Mouse (Mus musculus): ENCODE data around the gene Emc6. TPM values are rescaled to one million over a fixed set of nuclear protein-coding genes. Genes with fewer than 3 reads are reported as not detected.

The Emc6 gene
- total RNA-seq, 2 experiments from 2014 or later = 27.2 to 31.8 TPM

DNA sequence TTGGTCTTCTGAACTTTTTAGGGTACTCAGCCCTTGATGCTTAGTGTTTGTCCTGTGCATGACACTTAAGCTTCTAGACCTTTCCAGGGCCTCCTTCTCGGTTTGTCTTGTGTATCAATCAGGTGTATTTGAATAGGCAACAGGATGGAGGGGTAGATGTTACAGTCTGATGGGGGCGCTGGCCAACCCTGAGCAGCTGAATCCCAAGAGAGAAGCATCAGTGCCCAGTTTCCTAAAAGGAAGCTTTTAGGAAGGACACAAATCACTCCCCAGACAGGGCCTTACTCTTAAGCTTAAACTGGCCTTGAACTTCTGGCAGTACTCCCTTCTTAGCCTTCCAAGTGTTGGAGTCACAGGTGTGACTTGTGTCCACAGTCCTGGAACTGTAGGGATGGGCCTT is 1.1 kb upstream of the Emc6 start:
- no peak for ATAC-seq (replicated peaks; ENCODE audit: low FRiP score, poor library complexity, severe bottlenecking)

DNA sequence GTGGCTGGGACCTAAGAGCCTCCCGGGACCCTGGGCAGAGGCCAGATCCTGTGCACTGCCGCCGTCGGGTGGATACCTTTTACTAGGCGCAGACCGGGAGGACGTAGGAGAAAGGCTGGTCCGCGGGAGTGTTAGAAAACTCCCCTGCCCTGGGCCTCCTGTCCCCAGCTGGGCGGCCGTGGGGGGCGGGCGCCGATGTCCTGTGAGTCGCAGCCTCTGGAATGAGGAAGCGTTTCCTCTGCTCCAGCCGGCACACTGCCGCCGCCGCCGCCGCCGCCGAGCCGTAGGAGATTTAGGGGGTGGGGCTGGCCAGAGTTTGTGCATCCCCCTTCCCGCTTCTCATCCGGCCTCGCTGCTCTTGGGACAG is 655 bp upstream of the Emc6 start:
- peak; percentile 48 for ATAC-seq (replicated peaks; ENCODE audit: low FRiP score, poor library complexity, severe bottlenecking)

DNA sequence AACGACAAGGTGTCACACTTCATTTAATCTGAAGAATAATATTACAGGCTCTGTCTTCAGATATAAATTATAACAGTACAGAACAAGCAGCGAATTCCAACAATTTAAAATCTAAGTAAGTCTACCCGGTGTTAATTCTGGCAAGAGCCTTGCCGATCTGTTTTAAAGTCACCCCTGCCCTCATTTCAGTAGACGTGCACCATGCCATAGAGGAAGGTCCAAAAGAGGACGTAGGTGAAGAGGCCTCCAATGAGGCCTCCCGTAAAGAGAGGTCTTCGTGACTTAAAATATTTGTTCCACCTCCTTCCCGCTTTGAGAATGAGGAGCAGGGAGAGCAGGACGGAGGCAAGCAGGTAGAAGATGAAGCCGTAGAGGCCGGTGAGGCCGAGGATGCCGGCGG is 651 bp downstream of the Emc6 start:
- ATAC-seq (replicated peaks; ENCODE audit: low FRiP score, poor library complexity, severe bottlenecking) = no peak

DNA sequence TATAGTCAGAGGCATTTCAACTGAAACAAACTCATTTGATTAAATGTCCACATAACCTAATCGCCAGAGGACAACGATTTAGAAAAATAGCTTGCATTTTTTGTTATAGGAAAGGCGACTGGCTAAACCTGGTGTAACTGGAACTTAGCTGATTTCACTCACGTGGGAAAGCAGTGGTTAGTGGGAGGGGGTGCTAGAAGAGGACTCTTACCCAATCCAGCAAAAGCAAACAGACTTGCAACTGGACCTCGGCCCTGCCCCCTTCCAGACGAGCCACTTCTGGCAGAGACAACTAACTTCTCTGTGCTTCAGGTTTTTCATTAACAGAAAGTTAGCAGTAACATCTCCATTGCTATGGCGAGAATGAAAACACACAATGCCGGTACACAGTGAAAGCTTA is 1.2 kb downstream of the Emc6 start:
- ATAC-seq (replicated peaks; ENCODE audit: low FRiP score, poor library complexity, severe bottlenecking) = no peak

DNA sequence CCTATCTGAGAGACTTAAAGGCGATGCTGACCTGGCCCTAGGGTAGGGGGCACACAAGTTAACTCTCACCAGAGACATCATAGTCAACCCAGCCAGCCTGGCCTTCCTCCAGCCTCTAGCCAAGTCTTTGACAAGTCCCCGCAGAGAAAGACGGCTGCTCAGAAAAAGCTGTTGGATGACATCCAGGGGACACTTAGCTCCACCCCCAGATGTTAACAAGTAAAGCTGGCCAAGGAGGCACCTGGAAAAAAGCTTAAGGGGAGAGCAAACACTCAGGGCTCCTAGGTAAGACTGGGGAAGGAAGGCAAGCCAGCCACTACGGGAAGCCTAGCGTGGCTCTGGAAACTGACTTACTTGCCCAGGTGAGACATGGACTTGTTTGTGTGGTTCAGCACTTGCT is 4.7 kb downstream of the Emc6 start:
- ATAC-seq (replicated peaks; ENCODE audit: low FRiP score, poor library complexity, severe bottlenecking) = no peak

DNA sequence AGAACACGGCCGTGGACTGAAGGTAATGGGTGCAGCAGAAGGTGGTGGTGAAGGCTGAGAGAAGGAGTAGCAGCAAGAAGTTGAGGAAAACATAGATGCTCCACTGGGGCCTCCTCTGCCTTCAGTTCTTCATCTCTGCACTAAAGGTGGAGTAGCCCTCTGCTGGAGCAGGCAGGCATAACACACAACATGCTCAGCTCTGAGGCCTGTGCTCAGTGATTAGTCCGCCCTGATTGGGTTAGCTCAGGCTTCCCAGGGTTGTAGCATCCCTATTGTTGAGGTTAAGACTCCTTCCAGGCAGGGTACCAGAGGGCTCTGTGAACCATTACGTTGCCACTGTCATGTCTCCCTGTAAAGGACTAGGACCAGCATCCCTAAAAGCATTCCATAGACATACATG is 7.6 kb downstream of the Emc6 start:
- peak; percentile 69 for ATAC-seq (replicated peaks; ENCODE audit: low FRiP score, poor library complexity, severe bottlenecking)

DNA sequence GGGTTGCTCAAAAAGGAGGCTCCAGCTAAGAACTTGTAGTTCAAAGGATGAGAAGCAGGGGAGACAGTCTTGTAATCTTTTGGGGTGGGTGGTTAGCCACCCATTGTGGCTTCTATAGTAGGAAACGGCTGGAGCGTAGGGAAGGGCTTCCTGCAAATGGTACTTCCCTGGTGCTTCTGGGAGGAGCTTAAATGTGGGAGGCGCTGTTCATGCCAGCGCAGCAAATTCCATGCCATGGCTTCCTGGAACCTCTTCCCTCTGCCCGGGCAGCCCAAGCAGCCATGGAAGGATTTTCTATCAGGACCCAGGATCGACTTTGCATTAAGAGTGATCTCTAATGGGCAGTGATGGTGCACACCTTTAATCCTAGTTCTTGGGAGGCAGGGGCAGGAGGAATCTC is 8.3 kb downstream of the Emc6 start:
- ATAC-seq (replicated peaks; ENCODE audit: low FRiP score, poor library complexity, severe bottlenecking) = no peak

DNA sequence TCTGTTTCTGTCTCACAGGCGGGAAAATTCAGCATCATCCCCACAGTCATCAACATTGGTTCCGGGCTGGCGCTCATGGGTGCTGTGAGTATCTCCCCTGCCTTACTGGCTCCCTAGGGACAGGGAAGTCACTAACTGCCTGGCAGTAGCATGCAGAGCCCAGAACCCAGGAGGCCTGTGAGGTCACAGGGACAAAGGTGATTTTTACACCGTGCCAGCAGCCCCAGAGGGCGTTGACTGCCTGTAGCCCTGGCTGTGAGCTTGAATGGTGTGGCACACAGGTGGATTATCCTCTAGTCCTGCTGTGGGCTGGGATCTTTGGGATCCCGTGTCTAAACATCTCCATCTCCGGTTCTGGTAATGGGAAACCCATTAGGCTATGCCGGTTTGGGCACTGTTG is 8.8 kb downstream of the Emc6 start:
- ATAC-seq (replicated peaks; ENCODE audit: low FRiP score, poor library complexity, severe bottlenecking) = no peak

DNA sequence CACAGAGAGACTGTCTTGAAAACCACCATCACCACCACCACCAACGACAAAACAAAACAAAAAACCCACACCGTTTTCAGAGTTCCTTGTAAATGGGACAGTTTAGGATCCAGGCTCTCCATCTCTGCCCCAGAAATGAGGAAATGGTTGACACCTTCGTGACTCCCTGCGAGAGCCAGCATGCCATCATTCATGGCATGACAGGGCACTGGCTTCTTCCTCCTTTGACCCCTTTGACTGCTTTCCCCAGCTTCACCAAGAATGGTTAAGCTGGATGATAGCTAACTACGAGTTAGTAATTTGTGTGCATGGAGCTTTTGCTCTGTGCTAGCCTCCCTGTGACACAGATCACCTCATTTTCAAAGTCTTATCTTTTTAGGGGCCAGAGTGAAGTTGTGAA is 14.6 kb downstream of the Emc6 start:
- no peak for ATAC-seq (replicated peaks; ENCODE audit: low FRiP score, poor library complexity, severe bottlenecking)

DNA sequence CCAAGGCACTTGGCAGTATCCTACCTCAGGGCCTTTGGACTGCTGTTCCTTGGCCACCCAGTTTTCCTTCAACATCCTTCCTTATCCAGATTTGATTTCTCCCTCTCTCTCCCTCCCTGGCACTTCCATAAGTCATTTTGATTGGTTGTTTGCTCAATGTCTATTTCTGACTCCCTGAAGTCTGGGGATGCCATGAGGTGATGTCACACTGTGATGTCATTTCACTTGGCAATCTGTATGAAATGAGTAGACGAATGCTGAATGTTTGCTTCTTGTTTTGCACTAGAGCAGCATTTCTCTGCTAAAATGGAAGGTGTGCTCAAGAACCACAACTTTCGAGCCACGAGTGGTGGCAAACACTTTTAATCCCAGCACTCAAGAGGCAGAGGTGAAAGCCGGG is 15.2 kb downstream of the Emc6 start:
- ATAC-seq (replicated peaks; ENCODE audit: low FRiP score, poor library complexity, severe bottlenecking) = no peak

DNA sequence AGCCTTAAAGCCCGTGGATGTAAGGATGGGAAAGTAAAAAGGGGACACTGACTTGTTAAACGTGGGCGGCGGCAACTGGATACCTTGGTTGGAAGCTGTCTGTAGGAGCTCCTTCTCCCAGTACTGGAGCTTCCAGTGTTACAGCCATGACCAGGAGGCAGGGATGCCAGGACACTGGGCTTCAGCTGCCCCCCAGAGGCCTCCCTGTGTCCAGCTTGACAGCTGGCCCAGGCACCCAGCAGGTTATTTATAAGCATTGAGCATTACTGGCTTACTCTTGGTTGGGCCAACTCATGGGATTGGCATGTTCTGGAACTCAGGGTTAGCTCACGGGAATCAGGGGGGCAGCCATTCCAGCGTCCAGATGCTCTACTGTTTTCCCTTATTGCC is 16.0 kb downstream of the Emc6 start:
- no peak for ATAC-seq (replicated peaks; ENCODE audit: low FRiP score, poor library complexity, severe bottlenecking)

DNA sequence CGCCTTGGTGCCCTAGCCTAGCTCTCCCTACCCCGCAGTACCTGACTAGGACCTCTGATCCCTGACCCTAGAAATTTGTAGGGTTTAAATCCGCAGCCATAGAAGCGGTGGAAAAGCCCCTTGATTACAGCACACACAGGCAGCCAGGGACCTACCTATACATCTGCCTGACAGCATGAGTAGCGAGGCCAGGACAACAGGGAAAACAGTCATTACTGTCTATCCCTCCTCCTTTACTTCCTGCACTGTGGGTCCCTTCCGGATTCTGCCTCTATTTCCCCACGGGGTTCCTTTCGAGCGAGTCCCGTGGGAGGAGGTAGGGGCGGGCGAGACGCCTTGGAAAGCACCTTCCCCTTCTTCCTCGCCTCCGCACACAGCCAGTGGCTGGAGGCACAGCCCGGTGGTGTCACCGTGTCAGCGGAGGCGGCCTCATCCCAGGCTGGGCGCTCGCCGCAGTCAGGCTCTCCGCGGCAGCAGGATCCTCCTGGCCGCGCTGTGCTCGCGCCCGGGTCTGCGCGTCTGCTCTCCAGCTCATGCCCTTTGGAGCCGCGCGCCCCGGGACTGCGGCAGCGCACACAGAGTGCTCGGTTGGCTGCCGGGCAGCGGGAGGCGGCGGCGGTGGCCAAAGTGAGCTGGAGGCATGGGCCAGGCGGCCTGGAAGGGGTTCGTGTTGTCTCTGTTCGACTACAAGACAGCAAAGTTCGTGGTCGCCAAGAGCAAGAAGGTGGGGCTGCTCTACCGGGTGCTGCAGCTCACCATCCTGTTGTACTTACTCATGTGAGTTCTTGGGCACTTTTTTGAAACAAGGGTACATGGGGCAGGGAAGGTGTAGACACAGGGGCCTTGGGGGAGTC is 16.7 kb downstream of the Emc6 start, which contains the start of gene P2rx5:
Gene P2rx5 (plus strand): TSS at position 465 of the 854 bp plus-strand sequence.
- ATAC-seq (replicated peaks; ENCODE audit: low FRiP score, poor library complexity, severe bottlenecking) = no peak

DNA sequence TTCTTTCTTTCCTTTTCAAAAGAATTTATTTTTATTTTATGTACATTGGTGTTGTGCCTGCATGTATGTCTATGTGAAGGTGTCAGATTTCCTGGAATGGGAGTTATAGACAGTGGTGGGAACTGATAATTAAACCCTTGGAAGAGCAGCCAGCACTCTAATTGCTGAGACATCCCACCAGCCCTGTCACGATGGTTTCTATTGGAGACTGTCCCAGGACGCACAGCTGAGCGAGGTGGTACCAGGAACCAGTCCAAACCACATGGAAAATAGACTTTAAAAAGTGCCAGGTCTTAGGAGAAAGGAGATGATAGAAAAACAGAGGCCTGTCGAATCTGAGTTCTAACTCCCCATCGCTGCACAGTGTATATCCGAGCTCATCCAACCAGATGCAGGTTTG is 21.8 kb downstream of the Emc6 start:
- no peak for ATAC-seq (replicated peaks; ENCODE audit: low FRiP score, poor library complexity, severe bottlenecking)

DNA sequence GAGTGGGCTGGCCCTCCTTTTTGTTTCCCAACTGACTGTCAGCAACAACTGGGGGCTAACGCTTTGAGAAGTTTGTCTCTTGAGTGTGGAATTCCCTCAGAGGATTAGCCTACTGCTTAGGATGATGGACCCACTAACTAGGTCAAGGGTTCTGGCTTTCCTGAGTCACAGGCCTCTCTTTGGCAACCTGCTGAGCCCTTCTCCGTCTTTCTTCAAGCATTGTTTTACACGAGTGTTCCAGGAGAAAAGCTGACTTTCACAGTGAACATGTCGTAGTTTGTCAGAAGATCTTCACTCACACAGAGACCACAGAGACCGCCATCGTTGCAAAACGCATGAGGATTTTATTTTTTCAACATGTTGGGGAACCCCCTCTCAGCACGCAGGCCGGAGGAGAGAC is 28.6 kb downstream of the Emc6 start:
- no peak for ATAC-seq (replicated peaks; ENCODE audit: low FRiP score, poor library complexity, severe bottlenecking)

DNA sequence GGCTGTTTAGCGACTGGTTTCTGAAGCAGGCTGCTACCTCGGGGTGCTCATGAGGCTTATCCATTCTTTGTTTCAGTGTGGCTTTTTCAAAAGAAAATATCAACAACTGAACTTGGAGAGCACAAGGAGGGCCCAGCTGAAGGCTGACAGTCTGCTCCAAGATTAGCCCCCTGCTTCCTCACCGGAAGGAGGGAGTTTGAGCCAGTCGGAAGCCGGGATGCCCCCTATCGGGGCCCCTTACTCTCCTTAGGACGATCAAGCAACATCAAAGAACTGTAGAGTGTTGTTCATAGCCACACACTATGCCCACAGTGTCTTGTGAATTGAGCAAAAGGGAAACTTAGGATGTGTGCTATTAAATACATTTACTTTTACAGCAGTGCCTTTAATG is 29.9 kb downstream of the Emc6 start:
- ATAC-seq (replicated peaks; ENCODE audit: low FRiP score, poor library complexity, severe bottlenecking) = no peak

DNA sequence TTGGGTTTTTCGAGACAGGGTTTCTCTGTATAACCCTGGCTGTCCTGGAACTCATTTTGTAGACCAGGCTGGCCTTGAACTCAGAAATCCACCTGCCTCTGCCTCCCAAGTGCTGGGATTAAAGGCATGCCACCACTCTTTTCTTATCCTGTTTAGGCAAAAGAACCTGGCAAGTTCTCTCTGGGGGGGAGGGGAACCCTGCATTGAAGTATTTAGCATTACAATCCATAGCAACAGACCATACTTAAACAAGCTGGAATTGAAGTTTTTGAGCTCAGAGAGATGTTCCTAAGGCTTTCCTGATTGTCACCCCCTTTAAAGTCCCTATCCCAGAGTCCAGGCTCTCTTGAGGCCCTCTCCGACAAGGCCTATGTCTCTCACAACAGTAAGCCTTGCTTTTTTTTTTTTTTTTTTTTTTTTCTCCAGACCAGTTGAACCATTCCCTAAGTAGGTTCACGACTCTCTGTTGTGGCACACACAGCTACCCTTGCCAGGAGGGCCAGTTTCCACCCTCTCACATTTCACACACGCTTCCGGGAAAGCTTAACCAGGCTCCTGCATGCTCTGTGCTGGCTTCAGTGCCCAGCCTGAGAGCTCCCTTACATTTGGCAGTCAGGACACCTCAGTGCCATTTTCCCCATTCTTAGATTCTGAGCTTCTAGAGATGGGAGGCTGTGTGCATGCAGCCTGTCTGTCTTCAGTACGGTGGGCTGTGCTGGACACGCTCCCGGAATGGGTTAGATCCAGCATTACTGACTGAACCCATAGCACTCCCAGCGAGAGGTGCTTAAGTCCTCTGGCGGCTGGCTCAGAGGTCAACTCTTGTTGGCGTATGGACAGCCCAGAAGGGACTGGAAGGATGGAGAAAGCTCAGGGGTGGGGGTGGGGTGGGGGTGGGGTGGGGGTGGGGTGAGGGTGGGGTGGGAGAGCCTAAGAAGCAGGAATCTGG is 30.5 kb downstream of the Emc6 start:
- ATAC-seq (replicated peaks; ENCODE audit: low FRiP score, poor library complexity, severe bottlenecking) = no peak

DNA sequence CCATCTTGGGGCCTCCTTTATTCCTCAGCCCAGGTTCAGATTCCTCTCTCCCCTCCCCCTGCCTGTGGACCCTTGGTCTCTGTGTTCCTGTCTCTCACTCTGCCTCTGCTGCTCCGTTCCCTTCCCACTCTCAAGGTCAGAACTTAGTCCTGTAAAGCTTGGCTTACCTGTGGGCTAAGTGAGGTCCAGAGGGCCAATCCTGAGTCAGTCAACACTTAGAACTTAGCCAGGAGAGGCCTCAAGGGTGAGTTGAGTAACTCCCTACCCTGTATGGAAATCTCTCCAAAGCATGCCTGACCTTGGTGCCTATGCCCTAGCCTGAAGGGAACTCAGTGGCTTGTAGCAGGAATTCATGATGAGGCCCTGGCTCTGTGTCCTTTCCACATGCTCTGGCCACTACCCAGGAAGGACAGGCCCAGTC is 32.6 kb downstream of the Emc6 start:
- no peak for ATAC-seq (replicated peaks; ENCODE audit: low FRiP score, poor library complexity, severe bottlenecking)

DNA sequence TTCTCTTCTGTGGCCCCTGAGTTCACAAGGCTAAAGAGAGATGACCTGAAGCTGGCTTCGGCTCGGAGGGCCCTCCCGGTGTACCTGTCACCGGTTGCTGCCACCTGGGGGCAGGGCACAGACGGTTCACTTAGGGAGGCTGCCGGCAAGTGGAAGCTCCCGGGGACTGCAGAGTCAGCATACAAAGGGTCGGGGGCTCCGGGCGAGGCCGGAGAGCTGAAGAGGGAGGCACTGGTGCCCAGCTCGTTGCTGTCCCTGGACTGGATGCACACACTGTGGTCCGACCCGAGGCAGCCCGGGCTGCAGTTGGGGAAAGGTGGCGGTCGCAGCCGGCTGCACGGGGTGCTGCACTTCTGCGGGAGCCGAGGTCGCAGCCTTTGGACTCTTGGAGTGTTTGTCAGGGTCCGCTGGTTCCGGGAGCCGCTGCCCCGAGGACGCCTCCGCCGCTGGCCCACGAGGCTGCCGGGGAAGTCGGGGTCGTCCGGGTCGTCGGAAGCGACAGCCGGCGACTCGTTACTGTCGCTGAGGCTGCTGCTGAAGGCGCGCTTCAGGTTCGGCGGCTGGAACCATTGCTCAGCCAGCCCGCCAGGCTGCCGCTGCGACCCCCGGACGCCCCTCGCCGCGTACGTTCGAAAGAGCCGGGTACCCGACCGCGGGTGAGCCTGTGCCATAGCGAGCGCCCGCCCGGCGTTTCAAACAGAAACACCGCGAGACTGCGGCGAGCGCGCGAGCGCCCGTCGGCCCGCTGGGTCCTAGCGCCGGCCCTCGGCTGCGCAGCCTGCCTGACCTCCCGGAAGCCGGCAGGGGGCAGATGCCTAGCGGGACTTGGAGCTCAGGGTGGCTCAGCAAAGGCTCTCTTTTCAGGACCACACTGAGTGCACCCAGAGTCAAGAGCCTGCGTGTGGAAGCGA is 39.0 kb downstream of the Emc6 start, which contains the start of gene Haspin:
Gene Haspin (minus strand): TSS at position 704 of the 911 bp plus-strand sequence.
- peak; percentile 92 for ATAC-seq (replicated peaks; ENCODE audit: low FRiP score, poor library complexity, severe bottlenecking)

DNA sequence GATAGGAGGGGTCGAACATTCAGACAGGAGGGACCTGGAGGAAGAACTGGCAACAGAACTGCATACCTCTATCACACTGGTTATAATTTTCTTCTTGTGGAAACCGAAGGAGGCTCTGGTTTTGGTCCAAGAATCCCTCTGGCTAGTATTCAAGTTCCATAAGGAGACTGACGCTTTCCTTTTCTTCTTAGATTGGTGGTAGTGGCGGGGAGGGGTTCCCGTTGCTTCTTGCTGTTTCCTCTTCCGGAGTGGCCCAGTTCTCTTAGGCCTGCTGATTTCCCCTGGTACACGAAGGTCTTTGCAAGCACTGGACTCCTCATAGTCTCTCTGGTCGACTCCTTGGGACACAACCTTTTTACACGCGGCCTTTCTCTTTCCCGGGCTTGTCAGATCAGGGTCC is 39.7 kb downstream of the Emc6 start:
- no peak for ATAC-seq (replicated peaks; ENCODE audit: low FRiP score, poor library complexity, severe bottlenecking)

DNA sequence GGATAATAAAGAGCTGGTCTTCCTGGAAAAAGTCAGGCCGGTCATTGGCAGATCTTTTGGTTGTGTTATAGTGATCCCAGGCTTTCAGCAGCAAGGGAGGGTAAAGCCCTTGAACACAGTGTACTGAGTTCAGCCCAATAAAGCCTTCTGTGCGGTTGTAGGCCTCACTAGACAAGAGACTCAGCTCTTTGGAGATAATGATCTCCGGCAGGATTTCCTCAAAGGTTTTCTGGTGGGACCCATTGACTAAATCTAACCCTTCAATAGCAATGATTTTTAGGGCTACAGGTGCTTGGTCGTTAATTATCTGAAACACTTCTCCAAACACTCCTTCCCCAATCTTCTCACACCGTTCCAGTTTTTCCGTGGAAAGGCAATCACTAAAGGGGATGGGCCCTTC is 40.2 kb downstream of the Emc6 start:
- no peak for ATAC-seq (replicated peaks; ENCODE audit: low FRiP score, poor library complexity, severe bottlenecking)
